Mouse (Mus musculus) kidney, embryonic 16.5 days (tissue): ENCODE measurements around the gene Map3k5. TPM values are rescaled to one million over a fixed set of nuclear protein-coding genes. Genes with fewer than 3 reads are reported as not detected.
A peak's percentile ranks its signal among the peaks of the same experiment; 100 is the strongest.

Experiments used
- ATAC-seq: fragments of 200-750 bp; cut with Nextera tagmentation; 2 replicates; pipeline ENCODE4 v1.8.0; 2017; ENCODE audit warnings: moderate TSS enrichment; ENCODE audit not compliant: low FRiP score, low TSS enrichment
- H3K27ac ChIP-seq: fragments of 300-500 bp; sonication (generic); 2 replicates; pipeline ENCODE4 v1.5.1; 2014; ENCODE audit warnings: low read length
- H3K27me3 ChIP-seq: fragments of 300-500 bp; sonication (generic); 2 replicates; pipeline ENCODE4 v1.6.1; 2014; ENCODE audit warnings: low read length, control low read depth, mixed read lengths; ENCODE audit not compliant: insufficient read depth
- H3K36me3 ChIP-seq: fragments of 300-500 bp; sonication (generic); 2 replicates; pipeline ENCODE4 v1.6.1; 2014; ENCODE audit warnings: low read length, control low read depth, mixed read lengths; ENCODE audit not compliant: insufficient read depth
- H3K4me1 ChIP-seq: fragments of 300-500 bp; sonication (generic); 2 replicates; pipeline ENCODE4 v1.6.1; 2014; ENCODE audit warnings: low read length, control low read depth, mixed read lengths; ENCODE audit not compliant: insufficient read depth
- H3K4me2 ChIP-seq: fragments of 300-500 bp; sonication (generic); replicated peaks from 2 replicates; pipeline ENCODE4 v1.6.1; 2014; ENCODE audit warnings: low read depth, low read length
- H3K4me3 ChIP-seq: fragments of 300-500 bp; sonication (generic); 2 replicates; pipeline ENCODE4 v1.5.1; 2014; ENCODE audit warnings: mild to moderate bottlenecking, low read length
- H3K9ac ChIP-seq: fragments of 300-500 bp; sonication (generic); replicated peaks from 2 replicates; pipeline ENCODE4 v1.6.1; 2014; ENCODE audit warnings: low read length
- H3K9me3 ChIP-seq: fragments of 300-500 bp; sonication (generic); 2 replicates; pipeline ENCODE4 v1.6.1; 2016; ENCODE audit warnings: low read length, control low read depth
- WGBS: fragments of 180-500 bp; shearing (Covaris S2); extraction: QIAGEN DNeasy Blood & Tissue Kit; methylation state at CpG from one replicate; pipeline ENCODE4 v1.1.7; 2014; 5-methylcytosine and 5-hydroxymethylcytosine counted together
- polyA plus RNA-seq: library from polyadenylated mRNA; unstranded; fragments of >200 nt; fragmentation: Nextera tagmentation; extraction: Ambion mirVana; gene quantifications from 2 replicates; pipeline ENCODE4 v1.2.1, GENCODE M21; 2015

Gene Map3k5
- polyA plus RNA-seq, 1 experiment from 2014 or later, result 2.4 TPM

DNA sequence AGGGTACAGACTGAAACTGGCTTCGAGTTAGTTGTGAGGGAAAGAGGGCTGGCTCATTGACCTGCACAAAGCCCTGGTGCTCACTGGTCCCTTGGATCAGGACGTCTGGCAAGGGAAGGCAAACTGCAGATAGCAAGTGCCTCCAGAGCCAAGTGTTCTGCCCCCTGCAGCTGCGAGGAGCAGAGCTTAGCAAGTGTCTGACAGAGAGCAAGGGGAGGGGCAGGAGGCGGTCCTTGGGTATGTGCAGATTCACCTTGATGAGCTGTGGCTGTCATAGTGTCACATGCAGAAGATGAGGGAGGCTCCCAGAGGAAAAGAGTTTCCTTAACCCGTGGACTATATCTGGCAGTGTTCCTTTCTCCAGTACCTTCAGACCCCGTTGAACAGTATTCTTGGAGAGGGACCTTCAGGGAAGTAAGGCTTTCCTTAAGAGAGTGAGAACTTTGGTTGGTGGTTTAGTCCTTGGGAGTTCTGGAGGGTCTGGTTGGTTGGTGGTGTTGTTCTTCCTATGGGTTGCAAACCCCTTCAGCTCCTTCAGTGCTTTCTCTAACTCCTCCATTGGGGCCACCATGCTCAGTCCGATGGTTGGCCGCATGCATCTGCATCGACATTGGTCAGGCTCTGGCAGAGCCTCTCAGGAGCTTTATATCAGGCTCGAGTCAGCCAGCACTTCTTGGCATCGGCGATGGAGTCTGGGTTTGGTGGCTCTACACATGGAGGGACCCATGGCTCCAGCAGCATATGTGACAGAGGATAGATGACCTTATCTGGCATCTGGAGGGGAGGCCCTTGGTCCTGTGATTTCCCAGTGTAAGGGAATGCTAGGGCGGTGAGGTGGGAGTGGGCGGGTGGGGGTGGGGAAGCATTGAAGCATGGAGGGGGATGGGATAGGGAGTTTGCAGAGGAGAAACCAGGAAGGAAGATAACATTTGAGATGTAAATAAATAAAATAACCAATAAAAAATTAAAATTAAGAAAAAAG lies 60.5 kb downstream of the Map3k5 start:
- H3K9ac ChIP-seq, result no peak overlapping the region
- H3K4me3 ChIP-seq, result no peak overlapping the region
- no peaks in the 10 kb centered on the region for H3K36me3 ChIP-seq
- no peak overlapping the region for H3K27ac ChIP-seq
- peaks cover 36% of the 10 kb centered on the region for H3K4me1 ChIP-seq
- ATAC-seq, result peak; percentile 69
- 62% methylated on average over 14 of the region's 14 CpGs for WGBS
- H3K27me3 ChIP-seq, result no peaks in the 10 kb centered on the region
- H3K9me3 ChIP-seq, result no peaks in the 10 kb centered on the region
- no peak overlapping the region for H3K4me2 ChIP-seq

DNA sequence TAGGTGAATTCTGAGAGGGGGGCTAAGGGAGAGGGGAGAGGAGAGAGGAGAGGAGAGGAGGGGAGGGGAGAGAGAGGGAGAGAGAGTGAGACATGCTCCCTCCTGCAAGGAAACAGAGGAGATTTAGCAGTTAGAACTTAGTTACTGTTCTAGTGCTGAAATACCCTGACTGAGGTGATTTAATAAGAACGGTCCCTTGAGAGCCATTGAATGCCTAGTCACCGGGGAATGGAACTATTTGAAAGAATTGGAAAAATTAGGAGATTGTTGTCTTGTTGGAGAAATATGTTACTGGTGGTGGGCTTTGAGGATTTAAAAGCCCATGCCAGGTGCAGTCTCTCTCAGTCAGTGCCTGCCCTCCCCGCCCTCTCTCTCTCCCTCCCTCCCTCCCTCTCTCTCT lies 61.9 kb downstream of the Map3k5 start:
- WGBS, result 70% methylated on average over 3 of the region's 3 CpGs
- ATAC-seq, result peak; percentile 9; the same call in 1 of the 2 replicates

GRCm38 (mm10) chr10:19999703-20000407 lies 65.6 kb downstream of the Map3k5 start:
- Histone ChIP-seq H3K9ac (no peak overlapping the region), H3K27ac (no peak overlapping the region), H3K4me1 (peaks cover 16% of the 10 kb centered on the region), H3K36me3 (no peaks in the 10 kb centered on the region), H3K4me2 (no peak overlapping the region), H3K9me3 (no peaks in the 10 kb centered on the region), H3K4me3 (no peak overlapping the region), H3K27me3 (no peaks in the 10 kb centered on the region)
- no peak for ATAC-seq
- WGBS, result 64% methylated on average over 4 of the region's 4 CpGs

More for the DNA sequence above, 61.9 kb downstream of the Map3k5 start:
- no peak overlapping the region for H3K27ac ChIP-seq
- no peaks in the 10 kb centered on the region for H3K36me3 ChIP-seq
- no peak overlapping the region for H3K9ac ChIP-seq
- no peak overlapping the region for H3K4me3 ChIP-seq
- no peaks in the 10 kb centered on the region for H3K27me3 ChIP-seq
- H3K4me2 ChIP-seq, result no peak overlapping the region
- H3K4me1 ChIP-seq, result peaks cover 33% of the 10 kb centered on the region
- no peaks in the 10 kb centered on the region for H3K9me3 ChIP-seq

GRCm38 (mm10) chr10:20000408-20000770 lies 66.1 kb downstream of the Map3k5 start:
- Histone ChIP-seq H3K27ac (no peak overlapping the region), H3K4me3 (no peak overlapping the region), H3K9me3 (no peaks in the 10 kb centered on the region), H3K4me2 (no peak overlapping the region), H3K9ac (no peak overlapping the region), H3K36me3 (no peaks in the 10 kb centered on the region), H3K27me3 (no peaks in the 10 kb centered on the region), H3K4me1 (peaks cover 12% of the 10 kb centered on the region)
- ATAC-seq, result no peak
- 85% methylated on average over 8 of the region's 8 CpGs for WGBS

GRCm38 (mm10) chr10:20001990-20002389 lies 67.7 kb downstream of the Map3k5 start:
- H3K9ac ChIP-seq, result no peak overlapping the region
- 55% methylated on average over 5 of the region's 5 CpGs for WGBS

GRCm38 (mm10) chr10:20003006-20003405 lies 68.7 kb downstream of the Map3k5 start:
- no peaks in the 10 kb centered on the region for H3K36me3 ChIP-seq
- H3K4me1 ChIP-seq, result 0 out of 2 replicates have a peak, but pooled peaks cover 4% of the 10 kb centered on the region
- H3K27ac ChIP-seq, result no peak overlapping the region
- H3K9me3 ChIP-seq, result no peaks in the 10 kb centered on the region
- no peak overlapping the region for H3K4me2 ChIP-seq
- WGBS, result 72% methylated on average over 5 of the region's 5 CpGs
- ATAC-seq, result no peak
- no peaks in the 10 kb centered on the region for H3K27me3 ChIP-seq
- H3K4me3 ChIP-seq, result no peak overlapping the region
- H3K9ac ChIP-seq, result no peak overlapping the region

More at GRCm38 (mm10) chr10:20001990-20002389, 67.7 kb downstream of the Map3k5 start:
- H3K4me1 ChIP-seq, result 0 out of 2 replicates have a peak, but pooled peaks cover 4% of the 10 kb centered on the region
- no peak overlapping the region for H3K27ac ChIP-seq
- H3K4me2 ChIP-seq, result no peak overlapping the region
- no peak for ATAC-seq
- H3K36me3 ChIP-seq, result no peaks in the 10 kb centered on the region
- no peak overlapping the region for H3K4me3 ChIP-seq
- no peaks in the 10 kb centered on the region for H3K9me3 ChIP-seq
- no peaks in the 10 kb centered on the region for H3K27me3 ChIP-seq

DNA sequence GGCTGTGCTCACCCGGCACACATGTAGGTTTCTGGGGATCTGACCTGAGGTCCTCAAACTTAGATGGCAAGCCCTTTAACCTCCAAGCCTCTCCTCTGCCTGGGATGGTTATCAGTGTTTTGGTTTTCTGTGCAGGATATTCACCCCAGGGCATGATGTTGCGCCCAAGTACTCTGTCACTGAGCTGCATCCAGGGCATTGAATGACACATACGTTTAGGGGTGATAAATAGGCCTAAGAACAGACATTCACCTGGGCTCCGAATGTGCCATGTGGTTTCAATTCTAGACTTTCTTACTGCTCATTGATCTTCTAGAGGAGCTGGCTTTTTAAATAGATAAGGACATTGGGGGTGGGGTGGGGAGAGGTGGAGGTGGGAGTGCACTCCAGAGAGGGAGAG lies 70.5 kb downstream of the Map3k5 start:
- ATAC-seq, result no peak
- H3K9ac ChIP-seq, result no peak overlapping the region
- 86% methylated on average over 4 of the region's 4 CpGs for WGBS
- H3K4me2 ChIP-seq, result no peak overlapping the region
- no peaks in the 10 kb centered on the region for H3K27me3 ChIP-seq
- H3K36me3 ChIP-seq, result no peaks in the 10 kb centered on the region
- no peak overlapping the region for H3K27ac ChIP-seq
- peaks cover under 1% of the 10 kb centered on the region; the same call in 1 of the 2 replicates for H3K9me3 ChIP-seq
- H3K4me1 ChIP-seq, result 0 out of 2 replicates have a peak, but pooled peaks cover under 1% of the 10 kb centered on the region
- H3K4me3 ChIP-seq, result no peak overlapping the region

GRCm38 (mm10) chr10:20005491-20005952 lies 71.2 kb downstream of the Map3k5 start:
- Histone ChIP-seq H3K4me2 (no peak overlapping the region), H3K4me3 (no peak overlapping the region), H3K27ac (no peak overlapping the region), H3K9ac (no peak overlapping the region), H3K27me3 (no peaks in the 10 kb centered on the region), H3K36me3 (no peaks in the 10 kb centered on the region), H3K9me3 (peaks cover 5% of the 10 kb centered on the region; the same call in 1 of the 2 replicates), H3K4me1 (no peaks in the 10 kb centered on the region)
- WGBS, result 90% methylated on average over 6 of the region's 6 CpGs
- ATAC-seq, result no peak

DNA sequence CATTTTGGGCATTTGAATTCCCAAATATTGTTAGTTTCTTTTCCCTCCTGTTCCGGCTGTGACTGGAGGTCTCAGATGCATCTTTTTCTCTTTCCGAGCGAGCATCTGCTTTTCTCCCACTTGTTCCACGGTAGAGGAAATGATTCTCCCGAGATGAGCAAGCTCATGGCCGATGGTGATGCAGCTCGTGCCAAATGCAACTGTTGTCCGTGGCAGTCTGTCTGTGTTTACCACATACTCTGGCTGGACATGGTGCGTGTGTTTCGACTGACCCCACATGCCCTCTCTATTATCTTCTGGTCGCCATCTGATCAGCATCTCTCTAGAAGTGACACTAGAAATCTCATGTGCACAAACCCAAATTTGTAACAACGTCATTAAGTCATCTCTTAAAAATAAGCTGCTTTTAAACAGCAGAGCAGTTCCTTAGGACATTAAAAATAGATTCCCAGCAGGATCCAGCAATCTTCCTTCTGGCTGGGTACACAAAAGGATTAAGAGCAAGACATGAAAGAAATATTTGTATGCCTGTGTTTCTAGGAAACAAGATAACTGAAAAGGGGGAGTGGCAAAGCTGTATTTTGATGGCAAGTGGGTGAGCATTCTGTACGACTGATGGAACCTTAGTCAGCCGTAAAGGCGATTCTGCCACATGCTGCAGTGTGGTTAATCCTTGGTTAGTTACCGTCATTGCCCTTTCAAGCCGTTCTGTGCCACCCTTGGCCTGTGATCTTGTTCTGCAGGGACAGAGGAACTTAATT lies 72.2 kb downstream of the Map3k5 start:
- Histone ChIP-seq H3K4me3 (no peak overlapping the region), H3K9me3 (peaks cover 5% of the 10 kb centered on the region; the same call in 1 of the 2 replicates), H3K36me3 (no peaks in the 10 kb centered on the region), H3K9ac (no peak overlapping the region), H3K4me2 (no peak overlapping the region), H3K27me3 (no peaks in the 10 kb centered on the region), H3K27ac (no peak overlapping the region), H3K4me1 (no peaks in the 10 kb centered on the region)
- ATAC-seq, result no peak
- WGBS, result 72% methylated on average over 17 of the region's 17 CpGs
